Mouse (Mus musculus) left cerebral cortex, postnatal 4 days (tissue): Measurements from ENCODE around the gene Miip. TPM values are rescaled to one million over a fixed set of nuclear protein-coding genes. Genes with fewer than 3 reads are reported as not detected.

ENCODE experiments used
- total RNA-seq, 2 experiments: library from RNA; stranded (reverse); gene quantifications; 2 replicates each; pipeline ENCODE4 v1.2.3; 2021

The Miip gene
- total RNA-seq, 2 experiments from 2014 or later = 25.1 to 26.3 TPM

Other genes with a start within 250 kb of the Miip start
- gene Zfp979, start 226.3 kb downstream of the Miip start, total RNA-seq = under 1 TPM; 0.68 to 0.99 TPM
- gene Zfp534, start 166.3 kb downstream of the Miip start, total RNA-seq = under 1 TPM; 0.18 to 0.30 TPM
- 1 to 10 TPM; 4.3 to 6.6 TPM for gene Zfp984, start 59.0 kb downstream of the Miip start, total RNA-seq
- 10 to 100 TPM; 19.2 to 20.0 TPM for gene Zfp933, start 20.4 kb downstream of the Miip start, total RNA-seq
- gene Fv1, start 163 bp upstream of the Miip start, total RNA-seq = 10 to 100 TPM; 10.4 to 11.3 TPM
- 100 to 1,000 TPM; 134 to 155 TPM for gene Mfn2, start 35.9 kb upstream of the Miip start, total RNA-seq
- 10 to 100 TPM; 15.2 to 16.0 TPM for gene Plod1, start 68.0 kb upstream of the Miip start, total RNA-seq
- gene 2510039O18Rik, start 72.1 kb upstream of the Miip start, total RNA-seq = 10 to 100 TPM; 31.0 to 31.7 TPM
- not detected for gene Nppb, start 117.0 kb upstream of the Miip start, total RNA-seq
- under 1 TPM; 0.42 to 0.62 TPM for gene Nppa, start 131.9 kb upstream of the Miip start, total RNA-seq
- 10 to 100 TPM; 86.1 to 86.6 TPM for gene Clcn6, start 170.0 kb upstream of the Miip start, total RNA-seq
- gene Mthfr, start 170.3 kb upstream of the Miip start, total RNA-seq = 10 to 100 TPM; 17.5 to 18.4 TPM
- gene Agtrap, start 219.2 kb upstream of the Miip start, total RNA-seq = 1 to 10 TPM; 4.2 to 4.6 TPM